Mouse (Mus musculus): ENCODE data around the gene Tcf7l1. TPM values are rescaled to one million over a fixed set of nuclear protein-coding genes. Genes with fewer than 3 reads are reported as not detected.

Gene Tcf7l1
- polyA plus RNA-seq, 1 experiment from 2014 or later = 14.6 TPM

DNA sequence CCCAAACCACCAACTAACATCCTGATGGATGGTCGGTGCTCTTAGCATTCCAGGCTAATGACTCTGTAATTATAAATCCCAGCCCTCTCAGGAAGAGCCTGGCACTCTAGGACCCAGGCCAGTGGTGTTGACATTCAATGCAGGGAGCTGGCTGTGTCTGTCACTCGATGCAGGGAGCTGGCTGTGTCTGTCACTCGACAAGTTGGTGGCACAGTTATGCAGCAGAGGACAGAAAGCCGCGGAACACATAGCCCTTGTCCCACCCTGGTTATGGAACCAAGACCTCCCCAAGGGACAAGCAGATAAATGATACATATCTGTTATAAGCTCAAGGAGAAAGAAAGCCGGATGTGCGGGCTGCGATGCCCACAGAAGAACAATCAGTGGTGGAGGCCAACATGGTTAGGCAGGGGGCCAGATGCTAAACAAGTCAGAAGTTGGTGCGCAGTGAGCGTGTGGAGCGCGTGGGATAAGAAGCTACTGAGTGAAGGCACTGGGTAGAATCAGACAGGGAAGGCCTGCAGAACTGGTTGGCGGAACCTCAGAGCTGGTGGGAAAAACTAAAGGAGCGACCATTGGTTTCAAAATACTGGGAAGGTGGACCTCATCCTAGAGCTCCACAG lies 33.7 kb downstream of the Tcf7l1 start:
- no peak for ATAC-seq (replicated peaks; ENCODE audit: low FRiP score)
- Histone ChIP-seq H3K27ac (ENCODE audit: low read depth, low read length) (no peak overlapping the region), H3K4me3 (ENCODE audit: low read depth, low read length) (no peak overlapping the region), H3K36me3 (ENCODE audit: control insufficient read depth, insufficient read depth, low read length) (no peaks in the 10 kb centered on the region; the same call in 1 of the 2 replicates), H3K4me2 (no peak overlapping the region), H3K9me3 (ENCODE audit: control insufficient read depth, low read length) (no peaks in the 10 kb centered on the region), H3K27me3 (replicated peaks; ENCODE audit: control insufficient read depth, insufficient read depth, low read length) (no peaks in the 10 kb centered on the region), H3K4me1 (replicated peaks; ENCODE audit: control insufficient read depth, insufficient read depth, low read length) (peaks cover 9% of the 10 kb centered on the region), H3K9ac (ENCODE audit: low read depth, low read length) (no peak overlapping the region)
- no peak for DNase-seq (ENCODE audit: low spot score)
- WGBS = 72% methylated on average over 14 of the region's 14 CpGs

DNA sequence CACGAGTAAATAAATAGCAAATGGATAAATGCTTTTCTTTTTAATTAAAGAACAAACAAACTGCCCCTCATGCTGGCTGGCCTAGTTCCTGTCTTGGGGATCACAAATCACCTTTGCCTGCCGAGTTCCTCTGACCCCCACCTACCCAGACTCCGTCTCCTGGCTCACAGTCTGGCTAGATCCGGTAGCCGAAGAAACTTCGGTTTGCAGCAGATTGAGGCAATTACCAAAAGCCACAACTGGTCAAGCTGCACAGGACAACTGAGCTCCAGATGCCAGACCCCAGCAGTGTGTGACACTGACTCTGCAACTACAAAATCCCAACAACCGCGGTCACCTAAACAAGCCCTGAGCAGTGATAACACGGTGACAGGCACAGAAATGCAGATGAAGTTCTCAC lies 34.8 kb downstream of the Tcf7l1 start:
- peaks cover 9% of the 10 kb centered on the region for H3K4me1 ChIP-seq (replicated peaks; ENCODE audit: control insufficient read depth, insufficient read depth, low read length)
- no peak for DNase-seq (ENCODE audit: low spot score)

GRCm38 (mm10) chr6:72753782-72754181 lies 35.3 kb downstream of the Tcf7l1 start:
- DNase-seq (ENCODE audit: low spot score) = no peak
- WGBS = 79% methylated on average over 8 of the region's 8 CpGs
- no peak for ATAC-seq (replicated peaks; ENCODE audit: low FRiP score)
- Histone ChIP-seq H3K27me3 (replicated peaks; ENCODE audit: control insufficient read depth, insufficient read depth, low read length) (no peaks in the 10 kb centered on the region), H3K4me1 (replicated peaks; ENCODE audit: control insufficient read depth, insufficient read depth, low read length) (peaks cover 9% of the 10 kb centered on the region), H3K4me2 (no peak overlapping the region), H3K9me3 (ENCODE audit: control insufficient read depth, low read length) (no peaks in the 10 kb centered on the region), H3K36me3 (ENCODE audit: control insufficient read depth, insufficient read depth, low read length) (no peaks in the 10 kb centered on the region; the same call in 1 of the 2 replicates), H3K9ac (ENCODE audit: low read depth, low read length) (no peak overlapping the region), H3K4me3 (ENCODE audit: low read depth, low read length) (no peak overlapping the region), H3K27ac (ENCODE audit: low read depth, low read length) (no peak overlapping the region)

More for the DNA sequence above, 34.8 kb downstream of the Tcf7l1 start:
- H3K4me2 ChIP-seq = no peak overlapping the region
- no peak overlapping the region for H3K4me3 ChIP-seq (ENCODE audit: low read depth, low read length)
- no peaks in the 10 kb centered on the region for H3K27me3 ChIP-seq (replicated peaks; ENCODE audit: control insufficient read depth, insufficient read depth, low read length)
- no peak overlapping the region for H3K9ac ChIP-seq (ENCODE audit: low read depth, low read length)
- 37% methylated on average over 9 of the region's 9 CpGs for WGBS
- H3K36me3 ChIP-seq (ENCODE audit: control insufficient read depth, insufficient read depth, low read length) = no peaks in the 10 kb centered on the region; the same call in 1 of the 2 replicates
- ATAC-seq (replicated peaks; ENCODE audit: low FRiP score) = no peak
- H3K27ac ChIP-seq (ENCODE audit: low read depth, low read length) = no peak overlapping the region
- no peaks in the 10 kb centered on the region for H3K9me3 ChIP-seq (ENCODE audit: control insufficient read depth, low read length)

GRCm38 (mm10) chr6:72752824-72753223 lies 36.2 kb downstream of the Tcf7l1 start:
- peaks cover 9% of the 10 kb centered on the region for H3K4me1 ChIP-seq (replicated peaks; ENCODE audit: control insufficient read depth, insufficient read depth, low read length)
- ATAC-seq (replicated peaks; ENCODE audit: low FRiP score) (no peak), DNase-seq (ENCODE audit: low spot score) (no peak)
- 58% methylated on average over 15 of the region's 15 CpGs for WGBS
- no peaks in the 10 kb centered on the region for H3K9me3 ChIP-seq (ENCODE audit: control insufficient read depth, low read length)
- no peak overlapping the region for H3K27ac ChIP-seq (ENCODE audit: low read depth, low read length)
- no peak overlapping the region for H3K4me2 ChIP-seq
- no peaks in the 10 kb centered on the region for H3K27me3 ChIP-seq (replicated peaks; ENCODE audit: control insufficient read depth, insufficient read depth, low read length)
- no peak overlapping the region for H3K4me3 ChIP-seq (ENCODE audit: low read depth, low read length)
- no peak overlapping the region for H3K9ac ChIP-seq (ENCODE audit: low read depth, low read length)
- no peaks in the 10 kb centered on the region for H3K36me3 ChIP-seq (ENCODE audit: control insufficient read depth, insufficient read depth, low read length)

- no peak overlapping the region for H3K9ac ChIP-seq (ENCODE audit: low read depth, low read length)
- no peak for DNase-seq (ENCODE audit: low spot score)
- WGBS = 82% methylated on average over 1 of the region's 1 CpGs
- H3K4me1 ChIP-seq (replicated peaks; ENCODE audit: control insufficient read depth, insufficient read depth, low read length) = peaks cover 13% of the 10 kb centered on the region
- no peak overlapping the region for H3K27ac ChIP-seq (ENCODE audit: low read depth, low read length)
- no peak overlapping the region for H3K4me2 ChIP-seq
- H3K4me3 ChIP-seq (ENCODE audit: low read depth, low read length) = no peak overlapping the region
- no peaks in the 10 kb centered on the region for H3K27me3 ChIP-seq (replicated peaks; ENCODE audit: control insufficient read depth, insufficient read depth, low read length)
- H3K36me3 ChIP-seq (ENCODE audit: control insufficient read depth, insufficient read depth, low read length) = no peaks in the 10 kb centered on the region
- no peak for ATAC-seq (replicated peaks; ENCODE audit: low FRiP score)
- H3K9me3 ChIP-seq (ENCODE audit: control insufficient read depth, low read length) = no peaks in the 10 kb centered on the region
These were observed 37.8 kb downstream of the Tcf7l1 start for GRCm38 (mm10) chr6:72751210-72751609.

DNA sequence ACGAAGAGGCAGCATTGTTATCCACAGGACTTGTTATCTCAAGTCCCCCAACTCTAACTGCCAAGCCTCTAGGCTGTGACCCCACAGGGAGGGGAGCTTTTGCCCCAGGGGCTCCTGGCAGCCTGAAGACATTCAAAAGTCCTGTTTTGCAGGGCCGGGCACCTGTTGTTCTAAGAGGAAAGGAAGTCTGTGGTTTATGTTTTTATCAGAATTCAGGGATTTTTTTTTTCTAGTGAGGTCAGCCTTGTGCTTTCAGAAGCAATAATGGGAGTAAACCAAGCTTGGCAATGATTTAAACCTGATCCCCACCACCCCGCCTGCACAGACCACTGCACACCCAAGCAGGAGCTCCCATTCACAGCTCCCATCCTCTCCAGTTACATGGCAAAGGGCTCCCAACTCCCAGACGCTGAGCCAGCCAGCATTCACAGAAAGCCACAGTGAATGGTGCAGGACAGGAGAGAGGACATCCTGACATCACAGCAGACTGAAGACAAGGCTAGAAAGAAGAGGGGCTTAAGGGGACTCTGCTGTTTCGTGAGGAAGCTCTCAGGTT lies 40.1 kb downstream of the Tcf7l1 start:
- Histone ChIP-seq H3K36me3 (ENCODE audit: control insufficient read depth, insufficient read depth, low read length) (no peaks in the 10 kb centered on the region), H3K4me3 (ENCODE audit: low read depth, low read length) (no peak overlapping the region), H3K4me2 (no peak overlapping the region), H3K9me3 (ENCODE audit: control insufficient read depth, low read length) (no peaks in the 10 kb centered on the region), H3K27me3 (replicated peaks; ENCODE audit: control insufficient read depth, insufficient read depth, low read length) (no peaks in the 10 kb centered on the region), H3K27ac (ENCODE audit: low read depth, low read length) (no peak overlapping the region), H3K4me1 (replicated peaks; ENCODE audit: control insufficient read depth, insufficient read depth, low read length) (peaks cover 11% of the 10 kb centered on the region), H3K9ac (ENCODE audit: low read depth, low read length) (no peak overlapping the region)
- WGBS = 22% methylated on average over 5 of the region's 5 CpGs
- no peak for ATAC-seq (replicated peaks; ENCODE audit: low FRiP score)
- no peak for DNase-seq (ENCODE audit: low spot score)

- Histone ChIP-seq H3K27me3 (replicated peaks; ENCODE audit: control insufficient read depth, insufficient read depth, low read length) (no peaks in the 10 kb centered on the region), H3K4me2 (no peak overlapping the region), H3K27ac (ENCODE audit: low read depth, low read length) (no peak overlapping the region), H3K9ac (ENCODE audit: low read depth, low read length) (no peak overlapping the region), H3K9me3 (ENCODE audit: control insufficient read depth, low read length) (no peaks in the 10 kb centered on the region), H3K36me3 (ENCODE audit: control insufficient read depth, insufficient read depth, low read length) (no peaks in the 10 kb centered on the region), H3K4me1 (replicated peaks; ENCODE audit: control insufficient read depth, insufficient read depth, low read length) (peaks cover 17% of the 10 kb centered on the region), H3K4me3 (ENCODE audit: low read depth, low read length) (no peak overlapping the region)
- no peak for DNase-seq (ENCODE audit: low spot score)
- 2% methylated on average over 2 of the region's 2 CpGs for WGBS
- ATAC-seq (replicated peaks; ENCODE audit: low FRiP score) = no peak
These were observed 40.6 kb downstream of the Tcf7l1 start for GRCm38 (mm10) chr6:72748421-72748820.

- DNase-seq (ENCODE audit: low spot score) = no peak
- Histone ChIP-seq H3K36me3 (ENCODE audit: control insufficient read depth, insufficient read depth, low read length) (no peaks in the 10 kb centered on the region), H3K4me3 (ENCODE audit: low read depth, low read length) (no peak overlapping the region), H3K4me1 (replicated peaks; ENCODE audit: control insufficient read depth, insufficient read depth, low read length) (peaks cover 17% of the 10 kb centered on the region), H3K9me3 (ENCODE audit: control insufficient read depth, low read length) (no peaks in the 10 kb centered on the region), H3K9ac (ENCODE audit: low read depth, low read length) (no peak overlapping the region), H3K4me2 (no peak overlapping the region), H3K27me3 (replicated peaks; ENCODE audit: control insufficient read depth, insufficient read depth, low read length) (no peaks in the 10 kb centered on the region), H3K27ac (ENCODE audit: low read depth, low read length) (no peak overlapping the region)
- ATAC-seq (replicated peaks; ENCODE audit: low FRiP score) = no peak
- 57% methylated on average over 11 of the region's 11 CpGs for WGBS
These were observed 41.2 kb downstream of the Tcf7l1 start for GRCm38 (mm10) chr6:72747814-72748213.

GRCm38 (mm10) chr6:72747156-72747555 lies 41.9 kb downstream of the Tcf7l1 start:
- H3K36me3 ChIP-seq (ENCODE audit: control insufficient read depth, insufficient read depth, low read length) = no peaks in the 10 kb centered on the region
- DNase-seq (ENCODE audit: low spot score) (no peak), ATAC-seq (replicated peaks; ENCODE audit: low FRiP score) (no peak)
- 56% methylated on average over 4 of the region's 4 CpGs for WGBS
- H3K27me3 ChIP-seq (replicated peaks; ENCODE audit: control insufficient read depth, insufficient read depth, low read length) = no peaks in the 10 kb centered on the region
- peaks cover 17% of the 10 kb centered on the region for H3K4me1 ChIP-seq (replicated peaks; ENCODE audit: control insufficient read depth, insufficient read depth, low read length)
- H3K4me3 ChIP-seq (ENCODE audit: low read depth, low read length) = no peak overlapping the region
- H3K9me3 ChIP-seq (ENCODE audit: control insufficient read depth, low read length) = no peaks in the 10 kb centered on the region
- no peak overlapping the region for H3K4me2 ChIP-seq
- H3K27ac ChIP-seq (ENCODE audit: low read depth, low read length) = no peak overlapping the region
- no peak overlapping the region for H3K9ac ChIP-seq (ENCODE audit: low read depth, low read length)

All from liver, embryonic 11.5 days (tissue).